Mouse (Mus musculus): ENCODE results near the gene Itfg2. TPM values are rescaled to one million over a fixed set of nuclear protein-coding genes. Genes with fewer than 3 reads are reported as not detected.

The Itfg2 gene
- polyA plus RNA-seq, 1 experiment from 2014 or later = 9.4 TPM

- Histone ChIP-seq H3K4me2 (replicated peaks; ENCODE audit: low read depth) (peak overlapping the region; percentile 83), H3K9me3 (ENCODE audit: control insufficient read depth) (no peaks in the 10 kb centered on the region), H3K4me1 (replicated peaks; ENCODE audit: control insufficient read depth, insufficient read depth, low read length) (no peaks in the 10 kb centered on the region; the same call in 1 of the 2 replicates), H3K36me3 (ENCODE audit: control insufficient read depth, insufficient read depth) (peaks cover 37% of the 10 kb centered on the region), H3K27ac (ENCODE audit: low read depth, low read length) (peak overlapping the region; percentile 91), H3K9ac (ENCODE audit: low read depth, low read length) (peak overlapping the region; percentile 87), H3K4me3 (ENCODE audit: low read depth, low read length) (peak overlapping the region; percentile 97), H3K27me3 (replicated peaks; ENCODE audit: control insufficient read depth, insufficient read depth, low read length) (no peaks in the 10 kb centered on the region)
- WGBS = 4% methylated on average over 10 of the region's 10 CpGs
- no peak for TF ChIP-seq CTCF (IDR thresholded peaks at IDR 0.05; ENCODE audit: low read depth)
- no peak for ATAC-seq
Measured at GRCm38 (mm10) chr6:128437288-128437687, 12.6 kb upstream of the Itfg2 start.

DNA sequence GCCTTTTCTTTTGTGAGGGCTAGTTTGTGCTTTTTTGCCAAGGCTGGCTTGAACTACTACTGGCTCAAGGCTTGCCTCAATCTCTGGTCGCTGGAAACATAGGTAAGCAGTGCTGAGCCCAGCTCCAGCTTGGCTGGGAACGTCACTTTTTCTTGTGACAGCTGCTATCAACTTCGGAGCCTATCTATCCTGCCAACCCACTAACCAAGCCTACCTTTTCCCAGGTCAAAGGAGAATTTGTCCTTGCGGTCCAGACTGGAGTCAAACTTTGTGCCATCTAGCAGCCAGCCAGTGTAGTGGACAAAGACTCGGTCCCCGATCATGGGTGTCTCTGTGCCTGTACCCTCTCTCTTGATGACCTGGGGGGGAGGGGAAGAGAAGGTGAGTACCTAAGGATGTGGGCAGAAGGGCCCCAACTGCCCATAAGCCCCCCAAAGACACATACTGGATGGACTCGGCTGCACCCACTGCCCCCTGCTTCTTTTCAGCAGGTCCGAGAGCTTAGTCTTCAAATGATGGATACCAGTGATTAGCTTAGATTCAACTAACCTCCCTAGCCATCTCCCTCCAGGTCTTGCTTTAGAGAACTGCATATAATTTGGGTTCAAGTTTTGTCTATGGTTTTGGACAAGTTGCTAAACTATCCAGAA is 11.8 kb upstream of the Itfg2 start:
- no peak overlapping the region for H3K4me3 ChIP-seq (ENCODE audit: low read depth, low read length)
- no peak for TF ChIP-seq CTCF (IDR thresholded peaks at IDR 0.05; ENCODE audit: low read depth)
- no peak overlapping the region for H3K27ac ChIP-seq (ENCODE audit: low read depth, low read length)
- no peaks in the 10 kb centered on the region; the same call in 1 of the 2 replicates for H3K4me1 ChIP-seq (replicated peaks; ENCODE audit: control insufficient read depth, insufficient read depth, low read length)
- no peaks in the 10 kb centered on the region for H3K9me3 ChIP-seq (ENCODE audit: control insufficient read depth)
- peaks cover 45% of the 10 kb centered on the region for H3K36me3 ChIP-seq (ENCODE audit: control insufficient read depth, insufficient read depth)
- H3K27me3 ChIP-seq (replicated peaks; ENCODE audit: control insufficient read depth, insufficient read depth, low read length) = no peaks in the 10 kb centered on the region
- 71% methylated on average over 8 of the region's 8 CpGs for WGBS
- peak overlapping the region; percentile 83 for H3K4me2 ChIP-seq (replicated peaks; ENCODE audit: low read depth)
- no peak for ATAC-seq
- H3K9ac ChIP-seq (ENCODE audit: low read depth, low read length) = no peak overlapping the region

DNA sequence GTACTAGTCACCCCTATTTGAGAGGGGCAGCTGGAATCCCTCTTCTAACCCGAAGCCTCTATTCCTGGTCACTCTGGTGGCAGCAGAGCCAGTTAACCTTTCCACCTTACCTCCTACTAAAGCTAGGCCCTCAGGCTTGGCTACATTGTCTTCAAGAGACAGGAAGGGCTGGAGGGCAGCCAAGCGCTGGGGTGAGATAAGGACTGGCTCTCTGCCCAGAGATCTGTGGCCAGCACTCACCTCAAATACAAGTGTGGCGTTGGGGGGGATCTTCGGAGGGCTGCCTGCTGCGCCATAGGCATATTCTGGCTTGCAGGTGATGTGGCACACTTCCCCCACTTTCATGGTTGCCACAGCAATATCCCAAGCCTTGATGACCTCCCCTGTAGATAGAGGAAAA is 10.7 kb upstream of the Itfg2 start:
- H3K4me3 ChIP-seq (ENCODE audit: low read depth, low read length) = no peak overlapping the region
- no peaks in the 10 kb centered on the region; the same call in 1 of the 2 replicates for H3K4me1 ChIP-seq (replicated peaks; ENCODE audit: control insufficient read depth, insufficient read depth, low read length)
- no peak for TF ChIP-seq CTCF (IDR thresholded peaks at IDR 0.05; ENCODE audit: low read depth)
- no peak for ATAC-seq
- H3K36me3 ChIP-seq (ENCODE audit: control insufficient read depth, insufficient read depth) = peaks cover 53% of the 10 kb centered on the region
- H3K27me3 ChIP-seq (replicated peaks; ENCODE audit: control insufficient read depth, insufficient read depth, low read length) = no peaks in the 10 kb centered on the region
- H3K4me2 ChIP-seq (replicated peaks; ENCODE audit: low read depth) = no peak overlapping the region
- H3K27ac ChIP-seq (ENCODE audit: low read depth, low read length) = no peak overlapping the region
- no peak overlapping the region for H3K9ac ChIP-seq (ENCODE audit: low read depth, low read length)
- H3K9me3 ChIP-seq (ENCODE audit: control insufficient read depth) = no peaks in the 10 kb centered on the region
- 57% methylated on average over 5 of the region's 5 CpGs for WGBS

DNA sequence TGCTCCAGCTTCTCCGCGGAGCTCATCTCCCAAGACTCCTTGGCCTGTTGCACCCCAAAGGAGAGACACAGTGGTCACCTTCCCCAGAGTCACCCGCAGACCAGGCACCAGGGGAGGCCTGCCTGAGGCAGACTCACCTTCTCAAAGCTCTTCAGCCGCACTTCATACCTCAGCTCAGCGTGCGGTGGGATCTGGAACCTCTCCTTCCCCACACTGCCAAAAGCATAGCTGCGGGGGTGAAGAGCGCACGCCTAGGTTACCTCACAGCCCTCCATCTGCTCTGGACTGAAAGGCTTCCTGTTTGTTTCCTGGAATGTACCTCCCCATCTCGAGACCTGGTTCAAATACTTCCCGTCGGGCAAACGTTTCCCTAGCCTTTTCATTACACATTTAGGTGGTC is 8.8 kb upstream of the Itfg2 start:
- no peak overlapping the region for H3K4me3 ChIP-seq (ENCODE audit: low read depth, low read length)
- no peak overlapping the region; the same call in 1 of the 2 replicates for H3K27ac ChIP-seq (ENCODE audit: low read depth, low read length)
- H3K4me2 ChIP-seq (replicated peaks; ENCODE audit: low read depth) = no peak overlapping the region
- H3K27me3 ChIP-seq (replicated peaks; ENCODE audit: control insufficient read depth, insufficient read depth, low read length) = no peaks in the 10 kb centered on the region
- peaks cover 71% of the 10 kb centered on the region for H3K36me3 ChIP-seq (ENCODE audit: control insufficient read depth, insufficient read depth)
- TF ChIP-seq CTCF (IDR thresholded peaks at IDR 0.05; ENCODE audit: low read depth) = no peak
- 89% methylated on average over 13 of the region's 13 CpGs for WGBS
- ATAC-seq = no peak
- no peaks in the 10 kb centered on the region for H3K9me3 ChIP-seq (ENCODE audit: control insufficient read depth)
- H3K9ac ChIP-seq (ENCODE audit: low read depth, low read length) = no peak overlapping the region
- H3K4me1 ChIP-seq (replicated peaks; ENCODE audit: control insufficient read depth, insufficient read depth, low read length) = no peaks in the 10 kb centered on the region; the same call in 1 of the 2 replicates

DNA sequence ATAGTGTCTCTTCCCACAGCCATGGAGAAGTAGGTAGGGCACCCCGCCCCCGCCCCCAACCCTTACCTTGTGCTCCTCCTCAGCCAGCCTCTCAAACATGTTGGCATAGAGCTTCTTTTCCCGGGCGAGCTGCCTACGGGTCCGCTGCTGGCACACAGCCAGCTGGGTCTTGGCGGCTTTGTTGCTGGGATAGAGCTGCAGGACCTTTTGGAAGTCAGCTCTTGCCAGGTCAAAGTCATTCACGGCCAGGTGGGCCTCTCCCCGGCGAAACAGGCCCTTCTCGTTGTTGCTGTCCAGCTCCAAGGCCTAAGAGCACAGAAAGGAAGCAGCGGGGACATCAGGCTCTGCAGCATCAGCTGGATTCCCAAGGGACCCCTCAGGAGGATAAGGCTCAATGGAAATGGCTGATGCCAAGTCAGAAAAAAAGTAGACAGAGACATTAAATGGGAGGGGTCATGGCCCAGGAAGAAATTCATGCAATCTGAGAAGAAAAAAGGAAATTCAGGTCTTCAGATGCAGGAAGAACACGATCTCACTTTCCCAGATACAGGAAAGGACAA is 7.7 kb upstream of the Itfg2 start:
- 80% methylated on average over 13 of the region's 13 CpGs for WGBS
- no peak overlapping the region for H3K9ac ChIP-seq (ENCODE audit: low read depth, low read length)
- no peak overlapping the region for H3K4me3 ChIP-seq (ENCODE audit: low read depth, low read length)
- no peak for TF ChIP-seq CTCF (IDR thresholded peaks at IDR 0.05; ENCODE audit: low read depth)
- H3K27ac ChIP-seq (ENCODE audit: low read depth, low read length) = no peak overlapping the region
- H3K9me3 ChIP-seq (ENCODE audit: control insufficient read depth) = no peaks in the 10 kb centered on the region
- peaks cover 81% of the 10 kb centered on the region for H3K36me3 ChIP-seq (ENCODE audit: control insufficient read depth, insufficient read depth)
- no peak for ATAC-seq
- no peaks in the 10 kb centered on the region; the same call in 1 of the 2 replicates for H3K4me1 ChIP-seq (replicated peaks; ENCODE audit: control insufficient read depth, insufficient read depth, low read length)
- H3K27me3 ChIP-seq (replicated peaks; ENCODE audit: control insufficient read depth, insufficient read depth, low read length) = no peaks in the 10 kb centered on the region
- H3K4me2 ChIP-seq (replicated peaks; ENCODE audit: low read depth) = no peak overlapping the region

GRCm38 (mm10) chr6:128429826-128430225 is 5.1 kb upstream of the Itfg2 start:
- H3K27me3 ChIP-seq (replicated peaks; ENCODE audit: control insufficient read depth, insufficient read depth, low read length) = no peaks in the 10 kb centered on the region
- H3K4me2 ChIP-seq (replicated peaks; ENCODE audit: low read depth) = no peak overlapping the region
- no peaks in the 10 kb centered on the region for H3K4me1 ChIP-seq (replicated peaks; ENCODE audit: control insufficient read depth, insufficient read depth, low read length)
- no peak overlapping the region for H3K4me3 ChIP-seq (ENCODE audit: low read depth, low read length)
- no peak for ATAC-seq
- WGBS = 74% methylated on average over 6 of the region's 6 CpGs
- H3K9ac ChIP-seq (ENCODE audit: low read depth, low read length) = no peak overlapping the region
- H3K36me3 ChIP-seq (ENCODE audit: control insufficient read depth, insufficient read depth) = peaks cover 70% of the 10 kb centered on the region
- no peak overlapping the region for H3K27ac ChIP-seq (ENCODE audit: low read depth, low read length)
- no peak for TF ChIP-seq CTCF (IDR thresholded peaks at IDR 0.05; ENCODE audit: low read depth)
- no peaks in the 10 kb centered on the region for H3K9me3 ChIP-seq (ENCODE audit: control insufficient read depth)

Measured in intestine, postnatal 0 days (tissue).